Mouse (Mus musculus): Measurements from ENCODE around the gene Ky.

DNA sequence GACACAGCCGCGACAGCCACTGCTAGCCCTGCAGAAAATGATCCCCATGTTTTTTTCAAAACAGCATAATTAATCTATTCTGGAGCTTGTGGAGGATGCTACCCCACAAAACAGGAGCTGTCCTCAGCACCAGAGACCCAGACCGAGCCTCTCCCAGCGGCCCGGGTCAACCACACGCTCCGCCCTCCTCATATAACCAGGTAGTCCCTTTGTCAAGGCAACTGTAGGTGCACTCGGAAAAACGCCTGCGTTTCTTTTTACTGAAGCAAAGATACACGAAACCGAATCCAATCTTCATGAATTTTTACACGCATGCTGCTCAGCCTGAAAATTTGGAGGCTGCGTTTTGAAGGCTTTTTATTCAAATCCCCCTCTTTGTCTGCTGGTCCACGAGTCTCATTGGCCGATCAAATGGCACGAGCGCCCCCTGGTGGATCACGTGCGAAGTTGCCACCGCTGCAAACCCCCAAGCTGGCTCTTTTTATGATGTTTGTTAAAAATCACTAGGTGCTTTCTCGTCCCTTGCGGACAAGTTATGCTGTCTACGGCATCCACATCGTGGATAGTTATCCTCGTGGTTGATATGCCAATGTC lies 39.3 kb downstream of the Ky start:
- TF ChIP-seq JUND (conservative IDR thresholded peaks at IDR 0.05; ENCODE audit: low read depth, low read length) = no peak
- TF ChIP-seq ETS1 (conservative IDR thresholded peaks at IDR 0.05; ENCODE audit: low read depth, low read length) = no peak
- TF ChIP-seq ZKSCAN1 (IDR thresholded peaks at IDR 0.05; ENCODE audit: borderline replicate concordance, low read depth, low read length) = no peak
- TF ChIP-seq POLR2A (IDR thresholded peaks at IDR 0.05; ENCODE audit: low read depth, low read length) = no peak
- no peak for TF ChIP-seq KAT2A (IDR thresholded peaks at IDR 0.05; ENCODE audit: insufficient replicate concordance, low read length)
- TF ChIP-seq CTCF (conservative IDR thresholded peaks at IDR 0.05 in 1 of 2, IDR thresholded peaks at IDR 0.05 in 1 of 2; ENCODE audit: low read depth in 2 of 2, low read length in 2 of 2) = peak; percentile 69
- no peak for TF ChIP-seq USF2 (conservative IDR thresholded peaks at IDR 0.05; ENCODE audit: low read depth, low read length)
- no peak for TF ChIP-seq SIN3A (IDR thresholded peaks at IDR 0.05; ENCODE audit: low read length)
- TF ChIP-seq ZC3H11A (IDR thresholded peaks at IDR 0.05; ENCODE audit: low read depth, low read length) = no peak
- no peak for TF ChIP-seq EP300 (IDR thresholded peaks at IDR 0.05; ENCODE audit: low read length)
- TF ChIP-seq POLR2AphosphoS2 (IDR thresholded peaks at IDR 0.05; ENCODE audit: low read depth, low read length) = no peak
- no peak for TF ChIP-seq CHD2 (IDR thresholded peaks at IDR 0.05; ENCODE audit: low read length)

All from CH12.LX (cell line).